Mouse (Mus musculus) adrenal gland (tissue): Measurements from ENCODE around the gene Fance.
"Not testable (repeated sequence)": the region's sequence is repeated elsewhere in the genome, so short reads cannot be mapped to it uniquely, and the experiment has no call there.

Source experiments
- intact Hi-C: fragments of 180-260 bp; cut with DNase I; formaldehyde crosslinking; loops from one replicate; pipeline ENCODE4 v1.15.1; 2025

The Fance gene

GRCm38 (mm10) chr17:28323786-28324185 is 10.5 kb downstream of the Fance start:
- intact Hi-C loops: no loop called here

GRCm38 (mm10) chr17:28324416-28324815 is 11.1 kb downstream of the Fance start:
- intact Hi-C loops: not testable (repeated sequence)

GRCm38 (mm10) chr17:28325751-28326150 is 12.4 kb downstream of the Fance start:
- intact Hi-C loops: no loop called here

- intact Hi-C loops: no loop called here
Measured at GRCm38 (mm10) chr17:28326951-28327350, 13.6 kb downstream of the Fance start.

GRCm38 (mm10) chr17:28327673-28328325 is 14.5 kb downstream of the Fance start:
- intact Hi-C loops: no loop called here

DNA sequence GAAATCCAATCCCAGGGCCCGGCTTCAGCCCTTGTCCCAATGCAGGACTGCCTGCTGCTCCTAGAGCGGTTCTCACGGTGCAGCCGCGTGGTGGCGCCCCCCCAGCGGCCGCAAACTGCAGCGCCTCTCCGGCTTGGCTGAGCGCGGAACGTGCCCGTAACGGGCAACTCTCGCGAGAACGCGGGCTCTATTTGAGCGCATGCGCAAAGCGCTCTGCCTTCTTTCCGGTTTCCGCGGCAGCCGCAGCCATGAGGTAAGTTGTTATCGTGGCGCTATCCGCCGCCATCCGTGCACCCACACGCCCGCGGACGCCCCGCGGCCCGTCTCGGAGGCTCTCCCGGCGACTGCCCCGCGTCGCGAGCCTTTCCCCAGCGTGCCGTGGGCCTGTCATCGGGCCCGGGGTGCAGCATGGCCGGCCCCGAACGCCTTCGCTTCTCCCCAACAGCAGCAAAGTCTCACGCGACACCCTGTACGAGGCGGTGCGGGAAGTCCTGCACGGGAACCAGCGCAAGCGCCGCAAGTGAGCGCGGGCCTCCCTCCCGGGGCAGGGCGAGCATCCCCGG is 15.1 kb downstream of the Fance start, which contains the start of gene Rpl10a:
Gene Rpl10a, plus strand, starts transcription at position 106 of the 563 bp plus-strand sequence.
- intact Hi-C loops: no loop called here

GRCm38 (mm10) chr17:28328946-28329345 is 15.6 kb downstream of the Fance start:
- intact Hi-C loops: no loop called here

GRCm38 (mm10) chr17:28329503-28330231 is 16.3 kb downstream of the Fance start:
- intact Hi-C loops: no loop called here

DNA sequence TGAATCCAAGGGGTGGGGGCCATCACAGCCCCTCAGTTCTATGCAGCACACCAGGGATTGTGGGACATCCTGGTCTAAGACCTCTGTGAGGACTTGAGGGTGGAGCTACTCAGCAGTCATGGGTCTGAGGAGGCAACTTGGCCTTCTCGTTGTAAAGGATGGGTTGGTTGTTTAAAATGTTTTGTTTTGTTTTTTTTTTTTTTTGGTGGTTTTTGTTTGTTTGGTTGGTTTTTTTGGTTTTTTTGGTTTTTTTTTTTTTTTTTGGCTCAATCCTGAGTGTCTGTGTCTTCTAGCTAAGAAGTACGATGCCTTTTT is 16.9 kb downstream of the Fance start:
- intact Hi-C loops: no loop called here

GRCm38 (mm10) chr17:28330590-28330989 is 17.3 kb downstream of the Fance start:
- intact Hi-C loops: not testable (repeated sequence)

GRCm38 (mm10) chr17:28331241-28332112 is 18.2 kb downstream of the Fance start:
- intact Hi-C loops: no loop called here

GRCm38 (mm10) chr17:28332113-28332914 is 19.0 kb downstream of the Fance start:
- intact Hi-C loops: no loop called here

GRCm38 (mm10) chr17:28332915-28333546 is 19.7 kb downstream of the Fance start:
- intact Hi-C loops: no loop called here

DNA sequence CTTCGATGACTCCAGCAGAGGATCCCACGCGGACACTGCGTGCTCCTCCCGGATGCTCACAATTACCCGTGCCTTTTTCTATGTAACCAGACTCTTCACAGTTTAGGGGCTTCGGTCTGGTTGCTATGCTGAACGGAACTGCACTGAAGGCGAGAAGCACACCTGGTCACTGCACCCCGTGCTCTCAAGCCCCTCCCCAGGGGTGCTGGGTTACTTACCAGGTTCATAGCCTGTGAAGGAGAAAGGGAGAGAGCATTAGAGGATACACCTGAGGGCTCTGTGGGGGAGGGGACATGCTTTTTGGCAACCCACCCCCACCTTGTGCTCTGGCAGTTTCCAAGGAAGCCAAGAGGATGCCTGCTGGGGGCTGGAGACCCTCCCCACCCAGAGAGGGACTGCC is 21.9 kb downstream of the Fance start:
- intact Hi-C loops: no loop called here

- intact Hi-C loops: no loop called here
Measured at GRCm38 (mm10) chr17:28337547-28337946, 24.2 kb downstream of the Fance start.

DNA sequence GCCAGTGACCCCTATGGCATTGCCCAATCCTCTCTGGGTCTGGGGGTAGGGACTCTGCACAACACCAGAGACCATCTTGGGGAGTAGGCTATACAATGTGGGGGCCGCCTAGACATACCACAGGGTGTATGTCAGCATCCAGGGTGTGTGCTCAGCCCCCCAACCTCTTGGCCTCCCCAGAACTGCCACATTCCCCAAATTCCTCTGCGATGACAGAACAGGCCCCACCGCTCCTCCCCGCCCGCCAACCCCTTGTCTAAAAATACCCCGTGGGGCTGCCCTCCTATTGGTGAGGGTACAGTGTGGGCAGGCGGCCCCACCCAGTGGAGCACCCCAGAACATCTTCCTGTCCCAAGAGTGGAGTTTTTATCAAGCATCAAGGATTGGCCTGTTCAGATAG is 27.3 kb downstream of the Fance start:
- intact Hi-C loops: no loop called here

- intact Hi-C loops: no loop called here
Measured at GRCm38 (mm10) chr17:28341091-28341490, 27.8 kb downstream of the Fance start.

GRCm38 (mm10) chr17:28344050-28344607 is 30.8 kb downstream of the Fance start:
- intact Hi-C loops: no loop called here

DNA sequence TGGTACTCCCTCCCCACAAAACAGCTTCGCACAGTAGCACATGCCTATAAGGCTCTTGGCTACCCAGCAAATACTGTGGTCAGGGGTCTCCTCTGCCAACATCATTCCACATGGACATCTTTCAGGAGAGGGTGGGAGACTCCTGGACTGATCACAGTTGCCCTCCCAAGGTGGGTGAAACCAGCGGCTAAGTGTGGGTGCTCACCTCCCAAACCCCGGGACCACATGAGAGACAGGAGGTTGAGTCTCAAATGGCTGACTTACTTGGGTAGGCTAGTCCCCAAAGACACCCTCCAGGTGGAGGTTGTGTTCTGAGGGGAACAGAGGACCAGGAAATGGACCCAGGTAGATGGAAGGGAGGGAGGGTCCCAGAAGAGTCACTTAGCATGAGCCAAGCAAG is 31.4 kb downstream of the Fance start:
- intact Hi-C loops: no loop called here

DNA sequence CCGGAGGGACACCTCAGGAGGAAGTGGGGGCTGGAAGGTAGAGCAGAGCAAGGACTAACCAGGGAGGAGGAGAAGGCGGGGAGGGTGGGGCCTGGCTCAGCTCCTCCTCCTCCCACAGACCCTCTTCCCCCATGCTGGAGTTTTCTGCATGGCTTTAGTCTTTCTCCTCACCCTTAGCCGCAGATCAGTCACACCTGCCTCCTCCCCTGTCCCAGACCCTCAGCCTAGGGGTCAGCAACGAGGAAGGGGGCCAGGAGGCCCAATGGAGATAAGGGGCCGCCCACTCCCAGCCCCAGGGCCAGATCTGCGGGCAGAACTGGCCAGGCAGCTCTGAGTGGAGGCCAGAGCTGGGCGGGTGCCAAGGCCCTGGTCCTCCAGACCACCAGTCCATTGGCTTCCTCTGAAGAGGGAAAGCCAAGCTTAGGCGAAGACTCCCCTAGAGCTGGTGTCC is 32.0 kb downstream of the Fance start:
- intact Hi-C loops: no loop called here
